9 mouse cellular contexts compared by ENCODE assay signal in genomic region chr5:24603431-24604010, GRCm38 (mm10). TPM values are rescaled to one million over a fixed set of nuclear protein-coding genes. Genes with fewer than 3 reads are reported as not detected.
A peak's percentile ranks its signal among the peaks of the same experiment; 100 is the strongest.
DNase-seq lines count a peak whose midpoint lies in the region; ATAC-seq and TF ChIP-seq lines count a peak whose summit lies in the region.
"Had no signal": no experiment of that assay in that cellular context is flagged by ENCODE, and none has a peak within 500 bp of the region (broad histone marks: within the 10 kb centered on the region; RNA-seq: fewer than 3 reads in every experiment).

No protein-coding gene starts in this region.

- H3K4me1 ChIP-seq in kidney, postnatal 0 days (replicated peaks; ENCODE audit: insufficient read depth, low read length): peaks cover 44% of the 10 kb centered on the region
- H3K4me1 ChIP-seq in embryonic facial prominence, embryonic 15.5 days: peaks cover 67% of the 10 kb centered on the region
- peaks cover 81% of the 10 kb centered on the region for H3K4me1 ChIP-seq in hindbrain, embryonic 13.5 days (replicated peaks)
- H3K4me1 ChIP-seq in midbrain, postnatal 0 days (ENCODE audit: insufficient read depth, low read length): peaks cover 56% of the 10 kb centered on the region

- H3K4me3 ChIP-seq in kidney, postnatal 0 days (replicated peaks; ENCODE audit: low read depth, low read length): no peak overlapping the region
- peak overlapping the region; percentile 68 for H3K4me3 ChIP-seq in embryonic facial prominence, embryonic 15.5 days (replicated peaks)
- peak overlapping the region; percentile 60; the same call in 1 of the 2 replicates for H3K4me3 ChIP-seq in hindbrain, embryonic 13.5 days
- no peak overlapping the region for H3K4me3 ChIP-seq in midbrain, postnatal 0 days (ENCODE audit: low read depth, low read length)

- H3K4me2 ChIP-seq in kidney, postnatal 0 days (ENCODE audit: low read length): peak overlapping the region; percentile 93
- H3K4me2 ChIP-seq in embryonic facial prominence, embryonic 15.5 days (replicated peaks): peak overlapping the region; percentile 92
- H3K4me2 ChIP-seq in hindbrain, embryonic 13.5 days: peak overlapping the region; percentile 92
- H3K4me2 ChIP-seq in midbrain, postnatal 0 days (ENCODE audit: low read depth, low read length, poor library complexity, severe bottlenecking): peak overlapping the region; percentile 97

- WGBS in kidney, postnatal 0 days: 55% methylated on average over 8 of the region's 8 CpGs
- WGBS in embryonic facial prominence, embryonic 15.5 days: 67% methylated on average over 8 of the region's 8 CpGs
- 59% methylated on average over 8 of the region's 8 CpGs for WGBS in hindbrain, embryonic 13.5 days
- 54% methylated on average over 8 of the region's 8 CpGs for WGBS in midbrain, postnatal 0 days

- ATAC-seq in kidney, postnatal 0 days (replicated peaks; ENCODE audit: low FRiP score, low read depth): no peak
- ATAC-seq in embryonic facial prominence, embryonic 15.5 days (ENCODE audit: insufficient number of reproducible peaks, low FRiP score, low TSS enrichment, low read depth): no peak
- no peak for ATAC-seq in hindbrain, embryonic 13.5 days (ENCODE audit: low FRiP score)
- no peak for ATAC-seq in midbrain, postnatal 0 days (ENCODE audit: low FRiP score)
- no peak for ATAC-seq in activated CD4-positive, CD25-positive, alpha-beta regulatory T cell, adult 4 months
- ATAC-seq in granulocyte monocyte progenitor cell, adult 5-6 weeks (replicated peaks; ENCODE audit: poor library complexity, severe bottlenecking): no peak

- H3K27ac ChIP-seq in kidney, postnatal 0 days: peak overlapping the region; percentile 98
- peak overlapping the region; percentile 99 for H3K27ac ChIP-seq in embryonic facial prominence, embryonic 15.5 days (replicated peaks)
- peak overlapping the region; percentile 99 for H3K27ac ChIP-seq in hindbrain, embryonic 13.5 days
- H3K27ac ChIP-seq in midbrain, postnatal 0 days (ENCODE audit: low read depth, low read length): peak overlapping the region; percentile 98

- no peak for TF ChIP-seq CTCF in kidney, postnatal 0 days (IDR thresholded peaks at IDR 0.05; ENCODE audit: low read depth)
- no peak for TF ChIP-seq CTCF in midbrain, postnatal 0 days (IDR thresholded peaks at IDR 0.05)

- H3K9me3 ChIP-seq in kidney, postnatal 0 days (replicated peaks; ENCODE audit: low read length): no peaks in the 10 kb centered on the region
- no peaks in the 10 kb centered on the region for H3K9me3 ChIP-seq in embryonic facial prominence, embryonic 15.5 days (replicated peaks)
- no peaks in the 10 kb centered on the region for H3K9me3 ChIP-seq in hindbrain, embryonic 13.5 days
- H3K9me3 ChIP-seq in midbrain, postnatal 0 days (ENCODE audit: low read length): no peaks in the 10 kb centered on the region

- no peaks in the 10 kb centered on the region for H3K36me3 ChIP-seq in kidney, postnatal 0 days (ENCODE audit: insufficient read depth, low read length)
- H3K36me3 ChIP-seq in embryonic facial prominence, embryonic 15.5 days: no peaks in the 10 kb centered on the region
- H3K36me3 ChIP-seq in hindbrain, embryonic 13.5 days: no peaks in the 10 kb centered on the region
- no peaks in the 10 kb centered on the region for H3K36me3 ChIP-seq in midbrain, postnatal 0 days (ENCODE audit: insufficient read depth, low read length)

- no peak for DNase-seq in kidney, postnatal 0 days (ENCODE audit: low spot score)
- DNase-seq in kidney, adult 9 months: no peak
- no peak for DNase-seq in midbrain, postnatal 0 days (ENCODE audit: low spot score)
- no peak for DNase-seq in thymus, postnatal 25 days

- 0 out of 2 replicates have a peak overlapping the region, but pooled peaks have one; percentile 13 for H3K9ac ChIP-seq in kidney, postnatal 0 days (ENCODE audit: low read depth, low read length)
- no peak overlapping the region for H3K9ac ChIP-seq in embryonic facial prominence, embryonic 15.5 days
- H3K9ac ChIP-seq in hindbrain, embryonic 13.5 days: peak overlapping the region; percentile 92
- H3K9ac ChIP-seq in midbrain, postnatal 0 days (replicated peaks; ENCODE audit: low read length, poor library complexity, severe bottlenecking): peak overlapping the region; percentile 67; the same call in 1 of the 2 replicates

- peaks cover 4% of the 10 kb centered on the region; the same call in 1 of the 2 replicates for H3K27me3 ChIP-seq in kidney, postnatal 0 days (ENCODE audit: insufficient read depth, low read length)
- no peaks in the 10 kb centered on the region for H3K27me3 ChIP-seq in embryonic facial prominence, embryonic 15.5 days
- H3K27me3 ChIP-seq in hindbrain, embryonic 13.5 days: 0 out of 2 replicates have a peak, but pooled peaks cover 3% of the 10 kb centered on the region
- no peaks in the 10 kb centered on the region for H3K27me3 ChIP-seq in midbrain, postnatal 0 days (ENCODE audit: insufficient read depth, low read length)

RNA-seq across cellular contexts. Expression of gene Chpf2, which starts 17.0 kb away (rescaled TPM):
- polyA plus RNA-seq in kidney, postnatal 0 days (2015; fragmentation: Nextera tagmentation; extraction: Ambion mirVana): 26.0 and 27.6 TPM in 2 replicates
- 30.3 and 33.1 TPM in 2 replicates for polyA plus RNA-seq in embryonic facial prominence, embryonic 15.5 days (2015; fragmentation: Nextera tagmentation; extraction: Ambion mirVana)
- 17.4 and 19.9 TPM in 2 replicates for polyA plus RNA-seq in hindbrain, embryonic 13.5 days (2015; fragmentation: Nextera tagmentation; extraction: Ambion mirVana)
- 31.3 and 32.8 TPM in 2 replicates for total RNA-seq in midbrain, postnatal 0 days (2014; rRNA removed)
- polyA plus RNA-seq in midbrain, postnatal 0 days (2015; fragmentation: Nextera tagmentation; extraction: Ambion mirVana): 25.5 and 26.3 TPM in 2 replicates
- 10 to 100 TPM in 1 of 2 experiments, 1 to 10 TPM in 1; 8.3 to 17.8 TPM for polyA plus RNA-seq in activated CD4-positive, CD25-positive, alpha-beta regulatory T cell, adult 4 months (2017; shearing (Covaris generic))
- 17.8 and 17.9 TPM in 2 replicates for total RNA-seq in granulocyte monocyte progenitor cell, adult 5-6 weeks (2014; fragmentation: Nextera tagmentation)
- total RNA-seq in granulocyte monocyte progenitor cell, adult 5-6 weeks (2017): 10.4 and 29.2 TPM in 2 replicates

RNA-seq across cellular contexts. Expression of gene Smarcd3, which starts 20.7 kb away (rescaled TPM):
- 16.4 and 19.7 TPM in 2 replicates for polyA plus RNA-seq in kidney, postnatal 0 days (2015; fragmentation: Nextera tagmentation; extraction: Ambion mirVana)
- polyA plus RNA-seq in embryonic facial prominence, embryonic 15.5 days (2015; fragmentation: Nextera tagmentation; extraction: Ambion mirVana): 39.7 and 42.4 TPM in 2 replicates
- 86.2 and 87.6 TPM in 2 replicates for polyA plus RNA-seq in hindbrain, embryonic 13.5 days (2015; fragmentation: Nextera tagmentation; extraction: Ambion mirVana)
- 279 and 347 TPM in 2 replicates for total RNA-seq in midbrain, postnatal 0 days (2014; rRNA removed)
- 187 and 189 TPM in 2 replicates for polyA plus RNA-seq in midbrain, postnatal 0 days (2015; fragmentation: Nextera tagmentation; extraction: Ambion mirVana)
- under 1 TPM in 1 of 2 experiments, not detected in 1; 0.41 TPM for polyA plus RNA-seq in activated CD4-positive, CD25-positive, alpha-beta regulatory T cell, adult 4 months (2017; shearing (Covaris generic))
- not detected in 2 replicates for total RNA-seq in granulocyte monocyte progenitor cell, adult 5-6 weeks (2014; fragmentation: Nextera tagmentation)
- 0.05 and 0.34 TPM in 2 replicates for total RNA-seq in granulocyte monocyte progenitor cell, adult 5-6 weeks (2017)

RNA-seq across cellular contexts. Expression of gene Abcf2, which starts 26.3 kb away (rescaled TPM):
- polyA plus RNA-seq in kidney, postnatal 0 days (2015; fragmentation: Nextera tagmentation; extraction: Ambion mirVana): 74.4 and 79.6 TPM in 2 replicates
- polyA plus RNA-seq in embryonic facial prominence, embryonic 15.5 days (2015; fragmentation: Nextera tagmentation; extraction: Ambion mirVana): 93.7 and 100 TPM in 2 replicates
- polyA plus RNA-seq in hindbrain, embryonic 13.5 days (2015; fragmentation: Nextera tagmentation; extraction: Ambion mirVana): 91.6 and 92.3 TPM in 2 replicates
- total RNA-seq in midbrain, postnatal 0 days (2014; rRNA removed): 55.9 and 57.0 TPM in 2 replicates
- polyA plus RNA-seq in midbrain, postnatal 0 days (2015; fragmentation: Nextera tagmentation; extraction: Ambion mirVana): 58.2 and 62.3 TPM in 2 replicates
- 10 to 100 TPM; 51.8 to 56.8 TPM for polyA plus RNA-seq in activated CD4-positive, CD25-positive, alpha-beta regulatory T cell, adult 4 months (2017; shearing (Covaris generic))
- 51.6 and 74.3 TPM in 2 replicates for total RNA-seq in granulocyte monocyte progenitor cell, adult 5-6 weeks (2014; fragmentation: Nextera tagmentation)
- total RNA-seq in granulocyte monocyte progenitor cell, adult 5-6 weeks (2017): 98.3 and 98.8 TPM in 2 replicates

RNA-seq across cellular contexts. Expression of gene 4931409K22Rik, which starts 46.9 kb away (rescaled TPM):
- 0.12 and 0.19 TPM in 2 replicates for polyA plus RNA-seq in kidney, postnatal 0 days (2015; fragmentation: Nextera tagmentation; extraction: Ambion mirVana)
- polyA plus RNA-seq in embryonic facial prominence, embryonic 15.5 days (2015; fragmentation: Nextera tagmentation; extraction: Ambion mirVana): 0.07 TPM in 1 of 2 replicates, not detected in the other
- 0.12 and 0.19 TPM in 2 replicates for polyA plus RNA-seq in hindbrain, embryonic 13.5 days (2015; fragmentation: Nextera tagmentation; extraction: Ambion mirVana)
- total RNA-seq in midbrain, postnatal 0 days (2014; rRNA removed): not detected in 2 replicates
- not detected in 2 replicates for polyA plus RNA-seq in midbrain, postnatal 0 days (2015; fragmentation: Nextera tagmentation; extraction: Ambion mirVana)
- under 1 TPM in 1 of 2 experiments, not detected in 1; 0.46 TPM for polyA plus RNA-seq in activated CD4-positive, CD25-positive, alpha-beta regulatory T cell, adult 4 months (2017; shearing (Covaris generic))
- not detected in 2 replicates for total RNA-seq in granulocyte monocyte progenitor cell, adult 5-6 weeks (2014; fragmentation: Nextera tagmentation)
- not detected in 2 replicates for total RNA-seq in granulocyte monocyte progenitor cell, adult 5-6 weeks (2017)
- total RNA-seq: megakaryocyte, adult 5-6 weeks had no signal

Comparison
In these comparisons a context has a peak if more than half of its experiments do, and no peak if none do; other contexts are left out.
1. H3K4me3 ChIP-seq: peak in embryonic facial prominence, embryonic 15.5 days (single experiment) and hindbrain, embryonic 13.5 days (single experiment); none in kidney, postnatal 0 days (single experiment) and midbrain, postnatal 0 days (single experiment).
2. RNA of gene Smarcd3, which starts 20.7 kb away (polyA plus RNA-seq): 187 to 189 TPM in midbrain, postnatal 0 days, 86.2 to 87.6 TPM in hindbrain, embryonic 13.5 days, 39.7 to 42.4 TPM in embryonic facial prominence, embryonic 15.5 days and 16.4 to 19.7 TPM in kidney, postnatal 0 days; 0.41 TPM in activated CD4-positive, CD25-positive, alpha-beta regulatory T cell, adult 4 months; every median in the first group is over 10 times any median in the second.
3. Peak in every context shown above with its lines, with median percentiles within 50 percentile points of each other: H3K27ac ChIP-seq and H3K4me2 ChIP-seq.